Mouse (Mus musculus) erythroblast, embryonic 14.5 days (primary cell): Measurements from ENCODE around the gene Isl2.

Source experiments
- GATA1 ChIP-seq: IDR thresholded peaks from 2 replicates; pipeline ENCODE4 v1.6.1; 2012; ENCODE audit warnings: low read length, inconsistent platforms, mixed read lengths
- TAL1 ChIP-seq: IDR thresholded peaks from 3 replicates; pipeline ENCODE4 v1.6.1; 2012; ENCODE audit warnings: low read length, inconsistent platforms, mixed read lengths

DNA sequence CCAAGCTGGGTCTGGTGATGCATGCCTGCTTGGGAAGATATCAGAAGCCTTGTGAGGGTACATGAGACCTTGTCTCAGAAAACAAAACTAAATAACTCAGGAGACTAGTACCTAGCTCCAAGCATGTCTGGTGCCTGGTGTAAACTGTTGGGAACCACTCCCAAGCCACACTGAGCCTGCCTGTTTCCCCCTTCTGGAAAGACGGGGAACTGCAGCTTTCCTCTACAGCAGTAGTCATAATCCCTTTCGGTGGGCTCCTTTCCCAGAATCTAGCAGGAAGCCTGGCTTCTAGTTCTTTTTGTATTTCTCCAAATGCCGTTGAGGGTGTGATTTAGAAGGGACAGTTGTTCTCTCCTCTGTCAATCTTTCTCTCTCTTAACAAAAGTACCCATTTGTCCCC lies 2.6 kb upstream of the Isl2 start:
- no peak for TF ChIP-seq GATA1
- no peak for TF ChIP-seq TAL1
